Mouse (Mus musculus): ENCODE measurements around the gene Adamtsl1.

Gene Adamtsl1

GRCm38 (mm10) chr4:86189853-86190252 lies 675.9 kb downstream of the Adamtsl1 start:
- DNase-seq (ENCODE audit: low read depth, low spot score): no peak

GRCm38 (mm10) chr4:86191195-86191594 lies 677.2 kb downstream of the Adamtsl1 start:
- DNase-seq (ENCODE audit: low read depth, low spot score): no peak

GRCm38 (mm10) chr4:86201766-86202165 lies 687.8 kb downstream of the Adamtsl1 start:
- no peak for DNase-seq (ENCODE audit: low read depth, low spot score)

- DNase-seq (ENCODE audit: low read depth, low spot score): no peak
Measured at GRCm38 (mm10) chr4:86203288-86203687, 689.3 kb downstream of the Adamtsl1 start.

GRCm38 (mm10) chr4:86224875-86225274 lies 710.9 kb downstream of the Adamtsl1 start:
- no peak for DNase-seq (ENCODE audit: low read depth, low spot score)

GRCm38 (mm10) chr4:86227096-86227495 lies 713.1 kb downstream of the Adamtsl1 start:
- DNase-seq (ENCODE audit: low read depth, low spot score): no peak

GRCm38 (mm10) chr4:86233197-86233596 lies 719.2 kb downstream of the Adamtsl1 start:
- no peak for DNase-seq (ENCODE audit: low read depth, low spot score)

GRCm38 (mm10) chr4:86241854-86242424 lies 728.0 kb downstream of the Adamtsl1 start:
- no peak for DNase-seq (ENCODE audit: low read depth, low spot score)

GRCm38 (mm10) chr4:86270085-86270484 lies 756.1 kb downstream of the Adamtsl1 start:
- no peak for DNase-seq (ENCODE audit: low read depth, low spot score)

- DNase-seq (ENCODE audit: low read depth, low spot score): no peak
Measured at GRCm38 (mm10) chr4:86273703-86274355, 759.9 kb downstream of the Adamtsl1 start.

GRCm38 (mm10) chr4:86274663-86275062 lies 760.7 kb downstream of the Adamtsl1 start:
- DNase-seq (ENCODE audit: low read depth, low spot score): no peak

- DNase-seq (ENCODE audit: low read depth, low spot score): no peak
Measured at GRCm38 (mm10) chr4:86276021-86276813, 762.2 kb downstream of the Adamtsl1 start.

- DNase-seq (ENCODE audit: low read depth, low spot score): no peak
Measured at GRCm38 (mm10) chr4:86278546-86278945, 764.6 kb downstream of the Adamtsl1 start.

- DNase-seq (ENCODE audit: low read depth, low spot score): no peak
Measured at GRCm38 (mm10) chr4:86286572-86286971, 772.6 kb downstream of the Adamtsl1 start.

GRCm38 (mm10) chr4:86288264-86288663 lies 774.3 kb downstream of the Adamtsl1 start:
- no peak for DNase-seq (ENCODE audit: low read depth, low spot score)

GRCm38 (mm10) chr4:86289511-86290273 lies 775.7 kb downstream of the Adamtsl1 start:
- no peak for DNase-seq (ENCODE audit: low read depth, low spot score)

GRCm38 (mm10) chr4:86294828-86295251 lies 780.9 kb downstream of the Adamtsl1 start:
- no peak for DNase-seq (ENCODE audit: low read depth, low spot score)

GRCm38 (mm10) chr4:86301469-86301868 lies 787.5 kb downstream of the Adamtsl1 start:
- DNase-seq (ENCODE audit: low read depth, low spot score): no peak

- DNase-seq (ENCODE audit: low read depth, low spot score): no peak
Measured at GRCm38 (mm10) chr4:86302095-86302494, 788.1 kb downstream of the Adamtsl1 start.

- DNase-seq (ENCODE audit: low read depth, low spot score): no peak
Measured at GRCm38 (mm10) chr4:86306753-86307152, 792.8 kb downstream of the Adamtsl1 start.

- no peak for DNase-seq (ENCODE audit: low read depth, low spot score)
Measured at GRCm38 (mm10) chr4:86309178-86309577, 795.2 kb downstream of the Adamtsl1 start.
